Mouse (Mus musculus) layer of hippocampus, postnatal 36 days (tissue): ENCODE results near the gene Gsdme. TPM values are rescaled to one million over a fixed set of nuclear protein-coding genes. Genes with fewer than 3 reads are reported as not detected.

Experiments
- DNase-seq, 2 experiments: peaks; one replicate each; pipeline ENCODE4 v3.0.0; 2022
- total RNA-seq, 2 experiments: library from RNA; stranded (reverse); gene quantifications; 2 replicates each; pipeline ENCODE4 v1.2.3; 2021

The Gsdme gene
- total RNA-seq: 10 to 100 TPM; 10.0 to 10.3 TPM

DNA sequence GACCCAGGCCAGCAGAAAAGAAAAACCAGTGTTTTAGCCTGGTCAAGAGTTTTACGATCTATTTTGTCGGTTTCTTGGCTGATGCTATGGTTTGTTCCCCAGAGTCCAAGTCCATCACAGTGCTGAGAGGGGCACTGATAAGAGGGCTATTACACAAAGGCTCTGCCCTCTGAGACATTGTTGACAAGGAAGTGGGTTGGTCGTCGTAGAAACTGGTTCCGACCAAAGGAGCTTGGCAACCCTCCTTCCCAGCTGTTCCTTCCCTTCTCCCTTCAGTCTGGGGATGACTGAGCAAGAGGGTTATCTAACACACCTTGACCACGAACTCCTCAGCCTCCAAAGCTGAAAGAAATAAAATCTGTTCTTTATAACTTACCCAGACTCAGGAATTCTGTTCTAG lies at the start of gene Gsdme:
Gene Gsdme (minus strand): TSS at position 193 of the 400 bp plus-strand sequence.
- no peak for DNase-seq

DNA sequence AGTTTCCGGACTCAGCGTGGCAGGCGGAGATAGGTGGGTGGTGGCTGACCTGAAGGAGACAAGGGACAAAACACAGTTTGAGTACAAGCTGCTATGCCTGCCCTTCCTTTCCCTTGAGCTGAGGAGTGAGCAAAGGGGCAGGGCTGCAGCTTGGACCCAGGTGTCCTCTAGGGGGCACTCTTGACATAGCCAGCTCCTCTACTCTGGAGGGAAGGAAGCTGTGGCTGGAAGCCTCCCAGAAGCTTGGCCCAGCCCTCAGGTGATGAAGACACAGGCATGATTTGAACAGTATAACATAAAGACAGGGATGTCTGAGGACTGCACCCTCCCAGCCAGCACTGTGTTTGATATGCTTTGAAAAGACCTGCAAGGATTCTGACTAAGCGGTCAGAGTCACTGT lies 49.0 kb upstream of the Gsdme start:
- peak; percentile 69 to 73 for DNase-seq

DNA sequence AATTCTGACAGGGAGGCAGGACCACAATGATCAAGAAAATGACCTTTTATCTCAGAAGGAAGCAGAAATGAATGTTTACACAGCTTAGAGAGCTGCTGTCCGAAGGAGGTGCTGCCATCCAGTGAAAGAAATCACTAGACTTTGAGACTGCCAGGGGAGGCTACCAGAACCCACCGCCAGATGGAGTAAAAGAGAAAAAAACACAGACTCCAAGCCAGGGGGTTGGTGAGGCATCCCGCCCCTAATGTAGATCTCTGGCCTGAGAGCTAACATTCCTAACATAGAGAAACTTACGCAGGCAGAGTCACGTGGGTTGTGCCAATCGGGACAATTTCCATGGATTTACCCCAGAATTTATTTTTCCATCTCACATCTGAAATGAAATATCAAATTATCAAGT lies 45.4 kb upstream of the Gsdme start:
- DNase-seq: peak in 1 of 2 experiments; percentile 51

GRCm38 (mm10) chr6:50306625-50307024 lies 43.0 kb upstream of the Gsdme start:
- no peak for DNase-seq

DNA sequence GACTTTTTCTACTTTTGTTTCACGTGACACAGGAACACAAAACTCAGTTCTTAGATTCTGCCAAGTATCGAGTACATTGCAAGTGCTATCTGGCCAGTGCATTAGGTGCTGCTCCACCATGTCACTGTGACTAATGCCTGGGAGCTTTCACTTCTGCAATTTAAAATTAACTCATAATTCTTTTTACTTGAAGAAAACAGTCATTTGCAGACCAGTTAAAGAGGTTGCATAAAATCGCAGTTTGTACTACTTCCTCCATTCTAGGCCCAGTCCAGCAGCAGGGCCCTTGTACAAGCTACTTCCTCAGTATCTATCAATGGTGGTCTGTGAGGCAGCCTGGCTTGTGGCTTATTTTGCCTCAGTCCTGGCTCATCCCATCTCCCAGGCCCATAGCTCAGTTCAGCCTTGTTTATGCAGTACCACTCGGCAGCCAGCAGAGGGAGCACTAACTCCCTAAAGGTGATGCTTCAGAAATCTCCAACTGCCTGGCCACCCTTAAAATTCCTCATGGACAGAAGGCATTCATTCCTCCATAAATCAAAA lies 41.4 kb upstream of the Gsdme start:
- peak; percentile 75 to 80 for DNase-seq

DNA sequence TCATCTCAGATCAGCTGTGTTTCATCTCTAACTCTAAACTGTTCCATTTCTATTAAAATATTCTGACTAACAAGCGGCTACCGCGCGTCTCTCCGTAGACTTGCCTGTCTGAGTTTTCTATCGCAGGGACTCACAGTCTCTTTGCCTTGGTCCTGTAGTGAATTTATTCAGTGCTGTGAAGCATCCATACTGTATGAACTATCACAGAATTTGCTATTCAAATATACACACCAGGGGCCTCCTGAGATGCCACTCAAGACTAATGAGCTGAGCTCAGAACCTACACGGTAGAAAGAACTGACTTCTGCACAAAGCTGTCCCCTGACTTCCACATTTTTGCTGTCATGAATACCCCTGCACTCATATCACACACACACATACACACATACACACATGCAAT lies 37.5 kb upstream of the Gsdme start:
- no peak for DNase-seq

GRCm38 (mm10) chr6:50300622-50301021 lies 37.0 kb upstream of the Gsdme start:
- DNase-seq: no peak

GRCm38 (mm10) chr6:50299071-50299470 lies 35.4 kb upstream of the Gsdme start:
- no peak for DNase-seq

DNA sequence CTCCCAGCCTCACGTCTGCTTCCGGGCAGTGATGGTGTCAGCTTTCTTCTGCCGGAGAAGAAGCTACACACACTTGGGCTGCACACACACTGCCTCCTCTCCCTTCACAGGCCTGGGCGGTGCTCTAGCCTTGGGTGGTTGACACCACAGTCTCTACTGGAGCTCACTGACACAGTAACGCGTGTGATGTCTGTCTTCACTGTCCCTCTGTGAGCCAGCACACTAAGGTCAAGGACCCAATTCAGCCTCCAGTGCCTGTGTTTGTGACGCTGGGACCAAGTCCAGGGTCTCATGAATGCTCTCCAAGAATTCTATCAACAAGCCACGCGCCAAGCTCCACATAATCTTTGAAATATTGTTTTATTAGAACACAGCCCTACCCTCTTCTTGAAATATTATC lies 34.0 kb upstream of the Gsdme start:
- DNase-seq: no peak

DNA sequence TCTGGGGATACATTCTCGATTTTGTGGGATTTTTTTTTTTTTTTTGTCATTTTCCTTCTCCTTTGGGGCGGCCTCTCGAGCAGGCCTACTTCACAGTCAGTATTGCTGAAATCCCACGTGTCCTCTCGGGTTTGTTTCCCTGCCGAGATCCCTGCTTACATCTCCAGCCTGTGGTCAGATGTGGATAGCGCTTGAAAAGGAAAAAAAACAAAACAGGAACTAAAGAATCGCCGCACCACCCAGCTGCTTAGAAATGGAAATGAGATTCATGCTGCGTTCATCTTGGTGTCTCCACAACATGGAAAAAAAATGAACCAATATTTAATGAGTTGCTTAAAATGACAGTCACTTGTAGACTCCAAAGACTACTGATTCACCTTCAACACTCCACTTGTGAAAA lies 31.5 kb upstream of the Gsdme start:
- no peak for DNase-seq

DNA sequence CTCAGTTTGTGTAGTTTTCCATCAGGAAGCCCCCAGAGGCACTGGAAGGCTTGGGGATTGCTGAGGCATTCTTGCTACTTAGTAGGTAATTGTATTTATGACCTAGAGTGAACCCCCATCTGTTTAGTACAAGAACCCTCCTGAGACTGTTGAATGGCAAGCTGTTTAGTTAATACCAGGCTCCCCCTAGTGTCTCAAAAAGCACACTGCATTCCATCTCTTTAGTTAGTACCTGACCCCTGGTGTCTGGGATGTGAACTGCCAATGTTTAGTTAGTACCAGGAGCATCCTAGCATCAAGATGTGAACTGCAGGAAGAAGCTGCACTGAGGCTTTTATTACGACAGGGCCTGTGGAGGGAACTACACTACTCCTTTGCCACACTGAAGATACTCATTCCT lies 30.5 kb upstream of the Gsdme start:
- peak in 1 of 2 experiments; percentile 59 for DNase-seq

DNA sequence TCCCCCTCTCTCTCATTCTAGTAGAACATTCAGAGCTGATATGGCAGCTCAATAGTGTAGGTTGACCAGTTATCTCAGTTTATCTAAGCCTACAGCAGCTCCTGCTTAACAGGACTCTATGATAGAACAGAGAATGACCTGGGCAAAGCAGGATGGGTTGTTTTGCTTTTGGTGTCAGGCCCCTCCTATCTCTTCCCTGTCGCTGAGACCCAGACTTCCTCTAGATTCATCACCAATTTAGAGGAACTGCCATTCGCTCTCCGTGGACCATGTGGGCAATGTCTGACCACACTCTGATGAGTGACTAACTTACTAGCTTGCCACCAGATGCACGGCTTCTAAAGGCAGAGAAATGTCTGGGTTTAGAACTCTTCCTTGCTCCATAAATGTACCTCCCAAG lies 28.0 kb upstream of the Gsdme start:
- DNase-seq: no peak

GRCm38 (mm10) chr6:50286881-50287280 lies 23.2 kb upstream of the Gsdme start:
- DNase-seq: no peak

DNA sequence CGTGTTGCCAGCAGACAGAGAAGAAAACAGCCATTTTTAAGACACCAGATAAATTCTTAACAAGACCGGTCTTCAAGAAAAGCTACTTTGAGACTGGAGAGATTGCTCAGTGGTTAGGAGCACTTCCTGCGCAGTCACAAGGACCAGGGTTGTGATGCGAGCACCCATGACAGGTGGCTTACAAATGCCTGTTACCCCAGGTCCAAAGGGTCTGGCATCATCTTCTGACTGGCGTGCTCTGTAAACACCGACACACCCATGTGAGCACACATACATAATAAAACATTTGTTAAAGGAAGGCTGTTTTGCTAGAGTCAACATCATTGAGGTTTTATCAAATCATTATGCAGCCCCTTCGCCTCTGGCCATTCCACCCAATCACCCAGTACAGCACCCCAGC lies 16.0 kb upstream of the Gsdme start:
- DNase-seq: no peak

DNA sequence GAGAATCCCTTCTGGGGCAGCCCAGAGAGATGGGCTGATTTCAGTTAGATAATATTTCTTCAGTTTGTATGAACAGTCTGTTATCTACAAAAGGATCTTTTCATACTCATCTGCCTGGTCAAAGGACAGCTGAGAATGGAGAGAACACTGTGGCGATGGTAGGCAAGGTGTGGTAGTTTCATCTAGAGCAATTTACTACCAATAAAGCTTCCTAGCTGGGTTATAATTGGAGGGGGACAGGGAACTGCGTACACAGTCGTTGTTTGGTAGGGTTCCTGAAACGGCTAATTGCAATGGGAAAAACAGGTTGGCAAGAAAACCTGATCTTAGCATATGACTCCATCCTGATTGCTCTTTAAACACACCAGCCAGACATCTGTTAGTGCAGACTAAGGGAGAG lies 10.3 kb upstream of the Gsdme start:
- no peak for DNase-seq

- no peak for DNase-seq
These were observed 9.8 kb upstream of the Gsdme start for GRCm38 (mm10) chr6:50273416-50273815.

DNA sequence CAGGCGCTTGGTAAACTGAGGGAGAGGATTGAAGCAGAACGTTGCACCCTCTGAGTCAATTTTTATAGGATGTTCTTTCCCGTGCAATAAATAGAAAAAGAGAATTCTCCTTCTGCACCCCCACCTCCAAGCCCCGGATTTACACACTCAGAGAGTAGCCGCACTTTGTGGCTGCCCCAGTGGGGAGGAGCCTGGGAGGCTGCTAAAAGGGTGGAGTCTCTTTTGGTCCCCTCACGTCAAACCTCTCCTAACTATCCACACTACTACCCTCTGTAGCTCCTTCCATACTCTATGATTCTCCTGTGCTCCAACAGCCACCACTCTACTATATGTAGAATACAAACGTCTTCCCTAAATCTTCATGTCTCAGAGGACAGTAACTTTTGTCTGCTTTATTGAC lies 1.4 kb downstream of the Gsdme start:
- no peak for DNase-seq

- DNase-seq: no peak
These were observed 1.8 kb downstream of the Gsdme start for GRCm38 (mm10) chr6:50261922-50262261.

DNA sequence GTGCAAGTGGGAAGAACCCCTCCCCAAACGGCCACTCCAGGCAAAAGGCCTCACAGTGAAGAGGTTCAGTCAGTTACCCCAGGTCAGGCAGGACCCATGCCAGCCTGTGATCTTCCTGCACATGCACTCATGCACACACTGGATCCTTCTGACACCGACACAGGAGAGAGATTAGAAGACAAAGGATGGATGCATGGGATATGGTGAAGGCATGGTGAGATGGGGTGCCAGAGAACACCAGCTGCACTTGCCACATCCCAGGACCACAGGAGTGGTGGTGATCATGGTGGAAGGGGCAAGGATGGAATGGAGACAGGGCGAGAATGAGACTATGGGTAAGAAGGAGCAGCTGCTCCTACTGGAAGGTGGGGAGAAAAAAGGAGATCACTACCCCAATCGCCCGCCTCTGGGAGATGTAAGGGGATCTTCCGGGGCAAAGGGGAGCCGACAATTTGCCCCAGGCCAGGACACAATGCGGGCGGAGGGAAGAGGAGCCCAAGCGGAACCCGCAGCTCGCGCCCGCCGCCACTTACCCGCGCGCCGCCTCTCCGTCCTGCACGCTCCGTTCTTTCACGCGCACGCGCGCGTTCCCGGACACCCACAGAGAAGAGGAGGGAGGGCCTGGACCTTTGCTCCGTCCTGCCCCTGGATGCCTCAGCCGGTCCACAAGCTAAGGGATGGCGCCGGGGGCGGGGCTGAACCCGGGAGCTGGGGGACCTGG lies 2.3 kb downstream of the Gsdme start:
- peak; percentile 81 to 83 for DNase-seq

DNA sequence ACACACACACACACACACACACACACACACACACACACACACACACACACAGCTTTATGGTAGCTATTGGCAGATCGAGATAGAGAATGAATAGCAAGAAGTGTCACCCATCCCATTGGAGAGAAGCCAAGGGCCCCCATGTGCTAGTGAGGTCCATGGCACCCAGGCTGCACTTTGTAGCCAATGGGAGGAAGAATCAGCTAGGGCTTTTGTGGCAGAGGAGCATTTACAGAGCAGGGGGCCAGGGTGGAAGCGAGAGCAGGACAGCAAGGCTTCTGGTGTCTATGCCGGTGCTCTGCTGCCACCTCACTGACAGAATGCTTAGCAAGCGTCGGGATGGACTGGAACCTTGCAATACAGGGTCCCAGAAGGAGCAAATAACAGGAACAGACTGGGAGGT lies 8.3 kb downstream of the Gsdme start:
- no peak for DNase-seq

DNA sequence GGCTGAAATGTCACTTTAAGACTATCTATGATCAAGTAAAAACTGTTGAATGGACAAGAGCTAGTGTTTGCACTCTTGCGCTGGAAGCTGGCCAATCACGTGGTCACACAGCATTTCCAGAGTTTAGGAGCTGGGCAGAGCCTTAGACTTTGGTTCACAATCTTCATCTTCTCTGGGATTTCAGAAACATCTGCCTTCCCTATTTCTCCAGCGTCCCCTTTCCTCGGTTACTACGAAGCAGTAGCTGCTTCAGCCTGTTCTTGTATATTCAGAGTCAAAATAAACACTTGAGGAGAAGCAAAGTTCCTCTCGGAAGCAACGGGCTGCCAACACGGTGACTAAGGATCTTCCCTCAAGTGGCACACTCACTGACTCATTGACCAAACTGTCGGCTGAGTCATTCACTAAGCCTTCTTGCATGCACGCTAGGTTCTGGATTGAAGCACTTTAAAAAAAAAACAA lies 8.9 kb downstream of the Gsdme start:
- DNase-seq: peak in 1 of 2 experiments; percentile 27

DNA sequence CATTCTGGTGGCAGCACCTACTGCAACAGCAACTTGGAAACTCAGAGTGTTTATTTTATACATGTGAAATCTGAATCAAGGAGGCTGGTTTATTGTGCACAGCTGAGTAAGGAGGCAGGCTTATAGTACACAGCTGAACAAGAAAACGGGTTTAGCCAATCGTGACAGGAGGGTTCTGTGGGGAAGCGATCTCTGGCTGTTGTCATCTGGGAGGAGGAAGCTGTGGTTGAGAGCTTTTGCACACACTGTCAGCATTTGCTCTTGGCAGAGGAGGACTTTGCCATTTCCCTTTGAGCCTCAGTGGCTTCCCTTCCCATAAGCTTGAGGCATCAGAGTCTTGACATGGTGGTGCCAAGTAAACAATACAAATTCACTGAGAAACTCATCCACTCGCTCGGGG lies 11.0 kb downstream of the Gsdme start:
- no peak for DNase-seq

DNA sequence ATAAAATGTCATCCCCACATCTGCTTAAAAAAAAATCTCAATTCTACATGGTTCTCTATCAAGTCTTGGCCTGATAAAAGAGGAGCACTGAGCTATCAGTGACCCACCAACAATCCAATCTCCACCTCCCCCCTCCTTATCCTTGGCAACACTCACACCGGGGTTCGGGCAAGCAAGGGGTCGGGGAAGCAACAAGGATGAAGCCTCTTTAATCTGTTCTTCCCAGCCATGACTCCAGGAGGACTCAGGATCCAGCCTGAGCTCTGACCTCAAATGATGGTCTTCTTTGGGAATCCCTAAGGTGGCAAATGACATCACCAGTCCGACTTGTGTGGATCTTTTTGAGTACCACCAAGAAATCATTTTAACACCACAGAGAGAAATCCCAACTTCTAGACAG lies 15.9 kb downstream of the Gsdme start:
- DNase-seq: no peak

DNA sequence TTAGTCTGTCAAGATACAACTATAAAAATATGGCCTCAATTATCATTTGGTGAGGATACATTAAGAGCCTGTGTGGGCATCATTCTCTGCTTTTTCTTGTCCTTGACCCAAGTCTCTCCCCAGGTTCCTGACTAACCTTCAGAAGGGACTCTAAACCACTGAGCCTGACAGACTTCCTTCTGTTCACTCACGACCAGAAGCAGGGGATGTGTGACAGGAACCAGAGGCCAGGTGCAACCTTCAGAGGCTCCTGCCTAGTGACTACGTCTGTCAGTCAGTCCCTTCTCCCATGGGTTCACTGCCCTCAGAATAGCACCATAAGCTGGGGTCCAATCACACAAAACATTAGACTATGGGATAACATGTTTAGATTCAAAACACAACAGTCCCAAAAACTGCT lies 16.3 kb downstream of the Gsdme start:
- DNase-seq: no peak

GRCm38 (mm10) chr6:50244967-50245366 lies 18.7 kb downstream of the Gsdme start:
- DNase-seq: no peak
